Mouse (Mus musculus): ENCODE measurements at regions not wholly inside any gene's neighbourhood (a gene's known extent, or its start where the extent isn't known, plus 50 kb on each side); places are given as distances from the start of the nearest gene placed in this dataset.
"Not testable (repeated sequence)": the region's sequence is repeated elsewhere in the genome, so short reads cannot be mapped to it uniquely, and the experiment has no call there.

DNA sequence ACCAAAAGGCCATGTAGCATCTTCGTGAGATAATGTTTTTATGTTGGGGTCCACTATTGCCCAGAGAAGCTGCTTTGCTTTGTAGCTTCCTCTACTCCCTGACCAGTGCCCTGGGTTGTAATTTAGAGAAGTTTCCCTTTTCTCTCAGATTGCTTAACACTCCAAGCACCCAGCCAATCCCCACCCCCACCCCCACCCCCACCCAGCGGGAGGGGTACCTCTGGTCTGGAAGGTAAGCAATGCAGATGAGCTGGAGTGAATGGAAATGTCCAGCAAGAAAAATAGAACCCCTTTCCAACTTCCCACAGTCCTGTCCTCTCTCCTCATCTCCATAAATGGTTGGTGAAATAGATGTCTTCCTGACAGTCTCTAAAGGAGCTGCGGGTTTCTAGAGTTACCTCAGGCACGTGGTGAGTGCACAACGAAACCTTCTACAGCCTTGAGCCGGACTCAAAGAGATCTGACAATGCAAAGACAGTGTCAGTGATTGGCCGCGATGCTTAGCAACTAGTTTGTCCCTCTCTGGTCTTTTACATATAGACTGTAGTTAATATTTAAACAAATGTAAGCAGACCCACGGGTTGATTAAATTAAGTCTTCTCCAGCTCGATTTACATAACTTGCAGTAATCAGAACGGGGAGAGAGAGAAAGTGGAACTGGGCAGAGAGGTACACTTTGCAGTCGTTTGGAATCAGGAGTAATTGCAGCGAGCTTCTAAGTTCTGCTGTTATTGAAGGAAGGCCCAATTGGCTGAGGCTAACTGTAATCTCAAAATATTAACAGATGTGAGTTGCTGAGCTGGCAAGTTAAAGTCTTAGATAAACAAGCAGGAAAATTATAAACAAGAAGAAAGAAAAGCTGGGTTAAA is 121.7 kb upstream of the Dapk1 start:
- no peak for DNase-seq

- DNase-seq = no peak
These were observed 120.9 kb upstream of the Dapk1 start for GRCm38 (mm10) chr13:60480731-60481431.

- not testable (repeated sequence) for DNase-seq
These were observed 120.3 kb upstream of the Dapk1 start for GRCm38 (mm10) chr13:60481451-60481850.

- DNase-seq = no peak
These were observed 119.8 kb upstream of the Dapk1 start for GRCm38 (mm10) chr13:60481946-60482345.

DNA sequence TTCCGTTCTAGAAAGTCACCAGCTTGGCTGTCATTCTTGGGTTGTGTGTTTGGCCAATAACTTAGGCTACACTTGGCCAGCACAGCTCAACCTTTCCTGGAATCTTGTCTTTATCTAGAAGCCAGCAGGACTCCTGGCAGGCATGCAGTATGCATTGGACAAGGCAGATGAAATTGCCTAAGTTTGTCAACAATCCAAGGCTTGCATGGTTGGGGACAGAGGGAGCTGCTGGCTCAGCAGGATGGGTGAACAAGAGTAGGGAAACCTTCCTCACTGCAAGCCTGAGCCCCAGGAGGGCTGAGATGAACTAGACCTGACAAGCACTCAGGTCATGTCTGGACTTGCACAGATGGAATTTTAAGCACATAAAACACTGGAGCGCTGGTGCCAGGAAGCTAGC is 115.6 kb upstream of the Dapk1 start:
- DNase-seq = no peak

GRCm38 (mm10) chr13:60486871-60487270 is 114.9 kb upstream of the Dapk1 start:
- DNase-seq = no peak

GRCm38 (mm10) chr13:60488131-60488883 is 113.4 kb upstream of the Dapk1 start:
- peak; percentile 35 for DNase-seq

- DNase-seq = no peak
These were observed 112.9 kb upstream of the Dapk1 start for GRCm38 (mm10) chr13:60488884-60489265.

DNA sequence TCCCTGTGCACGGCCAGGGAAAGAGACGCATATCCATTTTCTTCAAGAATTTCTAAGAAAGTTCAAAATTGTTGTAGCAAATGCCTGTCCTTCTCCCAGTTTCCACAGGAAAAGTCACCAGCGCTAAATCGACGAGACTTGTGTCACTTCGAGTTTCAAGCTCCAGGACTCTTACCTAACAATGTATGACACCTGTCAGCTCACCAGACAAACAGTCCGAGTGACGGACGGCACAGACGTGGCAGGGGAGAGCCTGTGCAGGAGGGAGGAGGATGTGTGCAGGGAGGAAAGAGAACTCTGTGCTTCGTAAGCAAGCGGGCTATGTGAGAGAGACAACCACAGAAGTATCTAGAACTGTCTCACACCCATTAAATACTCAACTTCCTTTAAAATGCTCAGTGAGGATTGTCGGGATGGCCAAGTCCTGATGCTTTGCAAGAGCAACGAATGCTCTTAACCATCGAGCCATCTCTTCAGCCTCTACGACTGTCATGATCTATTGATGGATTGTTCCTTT is 109.7 kb upstream of the Dapk1 start:
- no peak for DNase-seq

DNA sequence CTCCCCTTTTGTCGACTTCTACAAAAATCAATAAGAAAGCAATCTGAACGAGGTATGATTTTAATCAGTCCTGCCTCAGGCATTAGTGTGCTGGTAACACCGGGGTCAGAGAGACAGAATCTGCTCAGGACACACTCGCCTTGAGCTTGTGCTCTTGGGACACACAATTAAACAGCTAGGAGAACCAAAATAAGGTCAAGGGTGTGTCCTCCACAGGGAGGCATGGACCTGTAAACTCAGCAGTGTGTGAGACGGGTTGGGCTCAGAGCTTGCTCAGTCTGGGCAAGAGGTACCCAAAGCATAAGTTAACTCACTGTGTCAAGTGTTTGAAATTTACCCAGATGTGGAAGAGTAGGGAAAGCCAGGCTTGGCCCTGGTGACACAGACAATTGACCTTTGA is 107.9 kb upstream of the Dapk1 start:
- no peak for DNase-seq

GRCm38 (mm10) chr13:60497714-60498400 is 103.9 kb upstream of the Dapk1 start:
- no peak for DNase-seq

DNA sequence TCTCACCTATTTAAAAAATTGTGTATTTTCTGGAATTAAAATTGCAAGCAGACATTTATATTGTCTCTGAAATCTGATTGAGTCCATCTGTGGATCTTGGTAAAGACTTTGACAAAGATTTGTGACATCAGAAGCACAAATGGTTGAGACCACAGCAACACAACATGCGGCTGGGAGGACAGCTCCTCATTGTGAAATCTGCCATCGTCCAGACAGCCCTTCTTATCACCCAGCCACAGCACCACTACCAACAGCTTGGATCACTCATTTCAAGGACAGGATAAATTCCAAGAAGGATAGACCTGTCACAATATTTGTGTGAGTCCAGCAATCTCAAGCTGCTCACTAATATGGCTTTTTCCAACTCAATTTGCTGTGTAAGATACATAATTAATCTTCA is 97.6 kb upstream of the Dapk1 start:
- DNase-seq = no peak

GRCm38 (mm10) chr13:60507611-60508010 is 94.1 kb upstream of the Dapk1 start:
- DNase-seq = no peak

- no peak for DNase-seq
These were observed 93.7 kb upstream of the Dapk1 start for GRCm38 (mm10) chr13:60508054-60508453.

GRCm38 (mm10) chr13:60508856-60509255 is 92.9 kb upstream of the Dapk1 start:
- DNase-seq = no peak

DNA sequence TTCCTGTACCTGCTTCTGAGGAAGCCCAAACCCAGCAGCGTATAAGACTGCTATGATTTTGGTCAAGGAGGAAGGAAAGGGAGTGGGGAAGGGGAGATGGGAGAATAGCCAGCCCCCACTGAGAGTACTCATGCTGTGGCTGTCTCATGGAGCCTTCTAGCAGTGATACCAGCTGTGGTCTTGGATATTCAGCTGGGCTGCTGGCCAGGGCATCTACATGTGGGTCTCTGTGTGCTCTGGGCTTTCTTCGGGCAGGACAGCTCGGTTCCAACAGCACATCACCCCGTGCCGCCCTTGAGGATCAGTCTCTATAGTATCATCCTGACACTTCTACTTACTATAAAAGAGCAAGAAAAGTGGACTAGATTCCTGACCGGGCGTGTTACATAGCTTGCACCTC is 90.6 kb upstream of the Dapk1 start:
- no peak for DNase-seq

GRCm38 (mm10) chr13:60511628-60512027 is 90.1 kb upstream of the Dapk1 start:
- DNase-seq = no peak

DNA sequence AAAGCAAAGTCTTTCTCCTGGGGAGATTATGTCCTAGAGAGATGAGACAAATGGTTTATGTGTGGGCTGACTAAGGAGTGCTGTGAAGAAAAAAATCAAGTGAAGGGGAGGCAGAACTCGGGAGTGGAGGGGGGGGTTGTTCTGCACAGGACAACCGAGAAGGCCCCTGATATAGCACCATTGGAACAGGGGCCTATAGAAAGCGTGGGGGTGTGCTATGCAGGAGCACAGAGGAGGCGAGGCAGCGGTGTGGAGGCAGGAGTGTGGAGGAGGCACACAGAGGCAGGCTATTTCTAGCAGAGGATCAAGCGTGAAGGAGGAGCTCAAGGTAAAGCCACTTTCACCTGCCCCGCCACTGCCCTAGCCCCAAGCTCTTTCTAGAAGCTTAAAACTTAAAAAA is 88.0 kb upstream of the Dapk1 start:
- no peak for DNase-seq

DNA sequence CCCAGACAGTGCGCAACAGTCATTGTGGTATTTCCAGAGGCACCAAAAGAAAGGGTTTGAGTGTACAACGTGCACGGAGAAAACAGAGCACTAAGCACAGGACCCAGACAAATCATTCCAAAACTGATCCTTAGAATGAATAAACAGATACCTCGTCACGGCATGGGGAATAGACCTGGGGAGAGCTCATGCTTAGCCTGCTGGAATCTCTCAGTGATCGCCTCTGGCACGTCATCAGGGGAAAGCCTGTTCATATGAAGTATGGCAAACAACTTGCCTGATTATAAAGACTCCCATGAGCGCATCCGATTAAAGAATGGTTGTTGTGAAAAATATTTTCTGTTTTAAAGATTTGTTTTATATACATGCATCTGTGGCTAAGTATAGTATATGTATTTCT is 86.9 kb upstream of the Dapk1 start:
- no peak for DNase-seq

GRCm38 (mm10) chr13:60518010-60518409 is 83.7 kb upstream of the Dapk1 start:
- DNase-seq = no peak

DNA sequence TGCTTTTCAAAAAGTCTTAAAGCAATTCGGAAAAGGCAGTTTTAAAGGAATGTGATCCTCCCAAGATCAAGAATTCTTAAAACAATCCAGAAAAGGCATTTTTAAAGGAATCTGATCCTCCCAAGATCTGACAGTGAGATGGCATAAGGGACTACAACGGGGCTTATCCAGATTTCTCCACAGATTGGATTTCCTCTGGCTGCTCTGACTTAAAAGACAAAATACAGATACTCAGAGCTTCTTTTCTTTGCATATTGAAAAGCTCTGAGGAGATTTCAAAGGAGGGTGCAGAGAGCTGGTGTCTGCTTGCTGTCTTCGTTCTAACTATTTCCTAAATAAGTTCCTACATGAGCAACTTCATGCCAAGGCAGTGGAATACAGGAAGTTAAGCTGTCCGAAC is 82.0 kb upstream of the Dapk1 start:
- DNase-seq = no peak

DNA sequence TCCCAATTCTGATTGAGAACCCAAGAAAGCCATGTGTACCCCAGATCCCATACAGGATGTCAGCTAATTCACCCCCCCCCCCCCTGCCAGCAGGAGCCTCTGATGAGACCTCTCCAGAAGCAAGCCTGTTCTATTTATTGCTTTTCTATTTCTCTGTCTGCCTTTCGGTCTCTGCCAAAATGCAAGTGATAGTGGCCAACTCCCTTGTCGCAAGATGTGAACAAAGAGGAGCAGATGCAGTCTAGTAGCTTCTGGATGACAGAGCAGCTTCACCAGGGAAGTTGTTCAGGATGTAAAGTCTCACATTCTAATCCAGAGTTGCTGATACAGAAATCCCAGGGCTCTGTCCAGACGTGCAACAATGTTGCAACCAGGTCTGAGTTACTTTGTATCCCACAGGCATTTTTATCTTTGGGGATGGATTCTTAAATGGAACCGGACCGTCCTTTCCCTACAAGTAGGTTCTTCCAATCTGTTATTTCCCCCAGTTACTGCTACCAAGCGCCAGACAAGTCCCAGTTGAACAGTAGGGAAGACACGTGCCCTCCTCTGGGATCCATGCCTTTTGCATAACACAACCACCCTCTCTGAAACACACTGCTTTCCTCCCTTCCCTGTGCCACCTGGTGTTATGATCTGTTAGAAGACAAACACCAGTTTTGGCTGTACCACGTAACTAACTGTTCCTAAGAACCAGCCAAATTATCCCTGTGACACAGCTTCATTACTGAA is 78.9 kb upstream of the Dapk1 start:
- peak; percentile 66 for DNase-seq
